Mouse (Mus musculus) myocyte (in vitro differentiated cells): ENCODE results near the gene Hic1. TPM values are rescaled to one million over a fixed set of nuclear protein-coding genes. Genes with fewer than 3 reads are reported as not detected.

Experiments
- H3K27me3 ChIP-seq: one replicate; pipeline ENCODE4 v1.6.1; 2011; ENCODE audit not compliant: control insufficient read depth, insufficient read depth, insufficient read length
- H3K36me3 ChIP-seq: one replicate; pipeline ENCODE4 v1.6.1; 2011; ENCODE audit not compliant: control insufficient read depth, insufficient read depth
- H3K4me2 ChIP-seq: one replicate; pipeline ENCODE4 v1.6.1; 2011; ENCODE audit warnings: low read depth, control low read depth
- H3K4me3 ChIP-seq: one replicate; pipeline ENCODE4 v1.5.1; 2011; ENCODE audit warnings: mild to moderate bottlenecking, control low read depth, moderate library complexity
- H3K79me2 ChIP-seq: one replicate; pipeline ENCODE4 v1.6.1; 2011; ENCODE audit not compliant: control insufficient read depth, insufficient read depth
- H3ac ChIP-seq: one replicate; pipeline ENCODE4 v1.6.1; 2011; ENCODE audit not compliant: control insufficient read depth, insufficient read length
- CEBPB ChIP-seq: IDR thresholded peaks from 2 replicates; pipeline ENCODE4 v1.6.1; 2011; ENCODE audit warnings: mild to moderate bottlenecking, moderate library complexity; ENCODE audit not compliant: poor library complexity, insufficient read depth, severe bottlenecking
- E2F4 ChIP-seq: IDR thresholded peaks from one replicate; pipeline ENCODE4 v1.6.1; 2011; ENCODE audit warnings: mild to moderate bottlenecking, control low read depth, moderate library complexity; ENCODE audit not compliant: insufficient read depth
- MAX ChIP-seq: IDR thresholded peaks from one replicate; pipeline ENCODE4 v1.6.1; 2011; ENCODE audit warnings: low read depth, mild to moderate bottlenecking, control low read depth
- MYOD1 ChIP-seq, 3 experiments: IDR thresholded peaks; one replicate each; pipeline ENCODE4 v1.6.1; 2011; ENCODE audit warnings: control low read depth in 2 of 3, low read depth in 2 of 3, mild to moderate bottlenecking in 2 of 3, moderate library complexity in 1 of 3; ENCODE audit not compliant: insufficient read length in 2 of 3, control insufficient read depth in 1 of 3
- MYOG ChIP-seq, 3 experiments: IDR thresholded peaks; one replicate each; pipeline ENCODE4 v1.6.1; 2011; ENCODE audit warnings: control low read depth in 2 of 3, low read depth in 2 of 3, mild to moderate bottlenecking in 2 of 3; ENCODE audit not compliant: insufficient read length in 2 of 3, control insufficient read depth in 1 of 3, insufficient read depth in 1 of 3
- POLR2A ChIP-seq: IDR thresholded peaks from one replicate; pipeline ENCODE4 v1.6.1; 2011; ENCODE audit warnings: low read depth, mild to moderate bottlenecking, control low read depth, moderate library complexity; ENCODE audit not compliant: insufficient read length
- POLR2AphosphoS2 ChIP-seq: IDR thresholded peaks from one replicate; pipeline ENCODE4 v1.6.1; 2011; ENCODE audit warnings: low read depth, control low read depth; ENCODE audit not compliant: insufficient read length
- REST ChIP-seq: IDR thresholded peaks from one replicate; pipeline ENCODE4 v1.6.1; 2011; ENCODE audit warnings: mild to moderate bottlenecking, control low read depth, moderate library complexity; ENCODE audit not compliant: insufficient read depth, insufficient read length
- SRF ChIP-seq: IDR thresholded peaks from one replicate; pipeline ENCODE4 v1.6.1; 2011; ENCODE audit warnings: low read depth; ENCODE audit not compliant: control insufficient read depth, insufficient read length
- TCF12 ChIP-seq: IDR thresholded peaks from one replicate; pipeline ENCODE4 v1.6.1; 2011; ENCODE audit warnings: mild to moderate bottlenecking, control low read depth; ENCODE audit not compliant: poor library complexity, insufficient read depth, severe bottlenecking
- TCF3 ChIP-seq: IDR thresholded peaks from one replicate; pipeline ENCODE4 v1.6.1; 2011; ENCODE audit warnings: low read depth, control low read depth; ENCODE audit not compliant: insufficient read length
- USF1 ChIP-seq: IDR thresholded peaks from one replicate; pipeline ENCODE4 v1.6.1; 2011; ENCODE audit warnings: low read depth, mild to moderate bottlenecking, control low read depth, moderate library complexity
- polyA plus RNA-seq: library from polyadenylated mRNA; unstranded; fragments of >200 nt; fragmentation: generic; extraction: Trizol; gene quantifications from one replicate; pipeline ENCODE4 v1.2.1, GENCODE M21; 2012; ENCODE audit warnings: missing spikeins

Gene Hic1
- polyA plus RNA-seq, 1 experiment, result 0.11 TPM

GRCm38 (mm10) chr11:75129481-75129880, 39.8 kb downstream of the Hic1 start:
- H3ac ChIP-seq, result no peak overlapping the region
- TF ChIP-seq SRF, result no peak
- TF ChIP-seq POLR2A, result no peak
- TF ChIP-seq E2F4, result no peak
- TF ChIP-seq CEBPB, result no peak
- TF ChIP-seq MYOD1 (IDR thresholded peaks at IDR 0.05; ENCODE audit: control insufficient read depth in 1 of 3, insufficient read length in 2 of 3, low read depth in 2 of 3), result no peak

GRCm38 (mm10) chr11:75126384-75126783, 42.9 kb downstream of the Hic1 start:
- no peaks in the 10 kb centered on the region for H3K36me3 ChIP-seq
- no peaks in the 10 kb centered on the region for H3K27me3 ChIP-seq
- no peak overlapping the region for H3K4me2 ChIP-seq
- no peak for TF ChIP-seq USF1
- TF ChIP-seq REST, result no peak
- no peak for TF ChIP-seq POLR2A
- no peak for TF ChIP-seq E2F4
- no peak for TF ChIP-seq MAX
- TF ChIP-seq CEBPB, result no peak
- TF ChIP-seq TCF12, result no peak
- TF ChIP-seq MYOG (IDR thresholded peaks at IDR 0.05; ENCODE audit: control insufficient read depth in 1 of 3, insufficient read depth in 1 of 3, insufficient read length in 2 of 3, low read depth in 2 of 3), result no peak
- no peak for TF ChIP-seq TCF3
- no peak for TF ChIP-seq POLR2AphosphoS2
- TF ChIP-seq SRF, result no peak
- TF ChIP-seq MYOD1 (IDR thresholded peaks at IDR 0.05; ENCODE audit: control insufficient read depth in 1 of 3, insufficient read length in 2 of 3, low read depth in 2 of 3), result no peak
- no peaks in the 10 kb centered on the region for H3K79me2 ChIP-seq
- H3K4me3 ChIP-seq, result no peak overlapping the region
- no peak overlapping the region for H3ac ChIP-seq

More at GRCm38 (mm10) chr11:75129481-75129880, 39.8 kb downstream of the Hic1 start:
- Histone ChIP-seq H3K27me3 (no peaks in the 10 kb centered on the region), H3K79me2 (no peaks in the 10 kb centered on the region), H3K4me2 (no peak overlapping the region), H3K36me3 (no peaks in the 10 kb centered on the region), H3K4me3 (no peak overlapping the region)

GRCm38 (mm10) chr11:75124406-75124805, 44.9 kb downstream of the Hic1 start:
- TF ChIP-seq POLR2A (no peak), TCF12 (no peak), POLR2AphosphoS2 (no peak), CEBPB (no peak), E2F4 (no peak), MYOD1 (IDR thresholded peaks at IDR 0.05; ENCODE audit: control insufficient read depth in 1 of 3, insufficient read length in 2 of 3, low read depth in 2 of 3) (no peak), SRF (no peak), REST (no peak)
- Histone ChIP-seq H3K4me2 (no peak overlapping the region), H3K4me3 (no peak overlapping the region), H3ac (no peak overlapping the region), H3K27me3 (no peaks in the 10 kb centered on the region), H3K36me3 (no peaks in the 10 kb centered on the region), H3K79me2 (no peaks in the 10 kb centered on the region)

- Histone ChIP-seq H3K27me3 (no peaks in the 10 kb centered on the region), H3K4me3 (no peak overlapping the region), H3K36me3 (no peaks in the 10 kb centered on the region), H3K79me2 (no peaks in the 10 kb centered on the region), H3ac (no peak overlapping the region), H3K4me2 (no peak overlapping the region)
- no peak for TF ChIP-seq POLR2AphosphoS2
- no peak for TF ChIP-seq SRF
- TF ChIP-seq USF1, result no peak
- no peak for TF ChIP-seq E2F4
- TF ChIP-seq MYOG (IDR thresholded peaks at IDR 0.05; ENCODE audit: control insufficient read depth in 1 of 3, insufficient read depth in 1 of 3, insufficient read length in 2 of 3, low read depth in 2 of 3), result no peak
- no peak for TF ChIP-seq TCF12
- TF ChIP-seq POLR2A, result no peak
- TF ChIP-seq MYOD1 (IDR thresholded peaks at IDR 0.05; ENCODE audit: control insufficient read depth in 1 of 3, insufficient read length in 2 of 3, low read depth in 2 of 3), result no peak
- no peak for TF ChIP-seq CEBPB
- no peak for TF ChIP-seq TCF3
- no peak for TF ChIP-seq MAX
- TF ChIP-seq REST, result no peak
Observed at GRCm38 (mm10) chr11:75121348-75121747, 48.0 kb downstream of the Hic1 start.

GRCm38 (mm10) chr11:75119841-75120240, 49.5 kb downstream of the Hic1 start:
- Histone ChIP-seq H3K27me3 (no peaks in the 10 kb centered on the region), H3K4me2 (no peak overlapping the region), H3K4me3 (no peak overlapping the region), H3K79me2 (no peaks in the 10 kb centered on the region), H3K36me3 (no peaks in the 10 kb centered on the region), H3ac (no peak overlapping the region)
- TF ChIP-seq POLR2AphosphoS2 (no peak), CEBPB (no peak), TCF3 (no peak), POLR2A (no peak), MAX (no peak), TCF12 (no peak), E2F4 (no peak), MYOG (IDR thresholded peaks at IDR 0.05; ENCODE audit: control insufficient read depth in 1 of 3, insufficient read depth in 1 of 3, insufficient read length in 2 of 3, low read depth in 2 of 3) (no peak), SRF (no peak), MYOD1 (IDR thresholded peaks at IDR 0.05; ENCODE audit: control insufficient read depth in 1 of 3, insufficient read length in 2 of 3, low read depth in 2 of 3) (no peak), REST (no peak), USF1 (no peak)
